Mouse (Mus musculus): ENCODE data around the gene Bspry. TPM values are rescaled to one million over a fixed set of nuclear protein-coding genes. Genes with fewer than 3 reads are reported as not detected.

Bspry gene
- polyA plus RNA-seq, 1 experiment from 2014 or later = 0.53 TPM

- Histone ChIP-seq H3K36me3 (ENCODE audit: control insufficient read depth, insufficient read depth, low read length) (no peaks in the 10 kb centered on the region), H3K4me1 (ENCODE audit: control insufficient read depth, insufficient read depth, low read length) (no peaks in the 10 kb centered on the region), H3K4me3 (ENCODE audit: low read depth, low read length) (no peak overlapping the region), H3K27ac (ENCODE audit: low read depth, low read length) (no peak overlapping the region), H3K9ac (ENCODE audit: low read length) (no peak overlapping the region), H3K9me3 (replicated peaks; ENCODE audit: control insufficient read depth, low read length) (no peaks in the 10 kb centered on the region), H3K4me2 (ENCODE audit: low read length) (no peak overlapping the region), H3K27me3 (replicated peaks; ENCODE audit: control insufficient read depth, insufficient read depth, low read length) (0 out of 2 replicates have a peak, but pooled peaks cover 4% of the 10 kb centered on the region)
- ATAC-seq (no peak), DNase-seq (ENCODE audit: low spot score) (no peak)
- 95% methylated on average over 5 of the region's 5 CpGs for WGBS
Measured at GRCm38 (mm10) chr4:62487172-62487571, 7.3 kb downstream of the Bspry start.

- no peak for DNase-seq (ENCODE audit: low spot score)
- no peak overlapping the region for H3K27ac ChIP-seq (ENCODE audit: low read depth, low read length)
- ATAC-seq = no peak
- H3K4me1 ChIP-seq (ENCODE audit: control insufficient read depth, insufficient read depth, low read length) = no peaks in the 10 kb centered on the region
- no peaks in the 10 kb centered on the region for H3K36me3 ChIP-seq (ENCODE audit: control insufficient read depth, insufficient read depth, low read length)
- 84% methylated on average over 2 of the region's 2 CpGs for WGBS
- no peak overlapping the region for H3K4me2 ChIP-seq (ENCODE audit: low read length)
- no peak overlapping the region for H3K4me3 ChIP-seq (ENCODE audit: low read depth, low read length)
- H3K27me3 ChIP-seq (replicated peaks; ENCODE audit: control insufficient read depth, insufficient read depth, low read length) = no peaks in the 10 kb centered on the region
- no peaks in the 10 kb centered on the region for H3K9me3 ChIP-seq (replicated peaks; ENCODE audit: control insufficient read depth, low read length)
- H3K9ac ChIP-seq (ENCODE audit: low read length) = no peak overlapping the region
Measured at GRCm38 (mm10) chr4:62487914-62488313, 8.1 kb downstream of the Bspry start.

- H3K27me3 ChIP-seq (replicated peaks; ENCODE audit: control insufficient read depth, insufficient read depth, low read length) = no peaks in the 10 kb centered on the region
- 85% methylated on average over 2 of the region's 2 CpGs for WGBS
- no peaks in the 10 kb centered on the region for H3K4me1 ChIP-seq (ENCODE audit: control insufficient read depth, insufficient read depth, low read length)
- no peak overlapping the region for H3K9ac ChIP-seq (ENCODE audit: low read length)
- DNase-seq (ENCODE audit: low spot score) = no peak
- no peak overlapping the region for H3K4me3 ChIP-seq (ENCODE audit: low read depth, low read length)
- no peaks in the 10 kb centered on the region for H3K36me3 ChIP-seq (ENCODE audit: control insufficient read depth, insufficient read depth, low read length)
- H3K9me3 ChIP-seq (replicated peaks; ENCODE audit: control insufficient read depth, low read length) = no peaks in the 10 kb centered on the region
- ATAC-seq = no peak
- H3K27ac ChIP-seq (ENCODE audit: low read depth, low read length) = no peak overlapping the region
- no peak overlapping the region for H3K4me2 ChIP-seq (ENCODE audit: low read length)
Measured at GRCm38 (mm10) chr4:62492682-62493081, 12.8 kb downstream of the Bspry start.

DNA sequence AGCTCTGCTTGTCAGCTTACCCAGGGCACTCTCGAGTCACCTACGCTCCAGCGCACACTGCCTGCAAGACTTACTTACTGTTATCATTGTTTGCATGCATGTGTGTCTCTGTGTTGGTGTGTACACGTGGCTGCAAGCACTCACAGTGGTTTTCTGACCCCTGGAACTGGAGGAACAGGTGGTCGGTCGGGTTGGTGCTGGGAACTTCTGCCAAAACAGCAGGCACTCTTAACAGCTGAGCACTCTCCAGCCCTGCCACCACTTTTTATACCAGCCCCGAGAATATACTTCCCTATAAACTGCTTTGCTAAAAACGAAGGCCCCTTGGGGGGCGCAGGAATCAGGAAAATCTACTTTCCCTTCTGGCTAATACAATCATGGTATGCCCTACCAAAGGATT lies 14.4 kb downstream of the Bspry start:
- ATAC-seq = no peak
- Histone ChIP-seq H3K36me3 (ENCODE audit: control insufficient read depth, insufficient read depth, low read length) (0 out of 2 replicates have a peak, but pooled peaks cover 9% of the 10 kb centered on the region), H3K4me3 (ENCODE audit: low read depth, low read length) (no peak overlapping the region), H3K27me3 (replicated peaks; ENCODE audit: control insufficient read depth, insufficient read depth, low read length) (no peaks in the 10 kb centered on the region), H3K9me3 (replicated peaks; ENCODE audit: control insufficient read depth, low read length) (no peaks in the 10 kb centered on the region), H3K9ac (ENCODE audit: low read length) (no peak overlapping the region), H3K27ac (ENCODE audit: low read depth, low read length) (no peak overlapping the region), H3K4me1 (ENCODE audit: control insufficient read depth, insufficient read depth, low read length) (no peaks in the 10 kb centered on the region), H3K4me2 (ENCODE audit: low read length) (no peak overlapping the region)
- whole genome bisulfite sequencing = 75% methylated on average over 9 of the region's 9 CpGs
- DNase-seq (ENCODE audit: low spot score) = no peak

DNA sequence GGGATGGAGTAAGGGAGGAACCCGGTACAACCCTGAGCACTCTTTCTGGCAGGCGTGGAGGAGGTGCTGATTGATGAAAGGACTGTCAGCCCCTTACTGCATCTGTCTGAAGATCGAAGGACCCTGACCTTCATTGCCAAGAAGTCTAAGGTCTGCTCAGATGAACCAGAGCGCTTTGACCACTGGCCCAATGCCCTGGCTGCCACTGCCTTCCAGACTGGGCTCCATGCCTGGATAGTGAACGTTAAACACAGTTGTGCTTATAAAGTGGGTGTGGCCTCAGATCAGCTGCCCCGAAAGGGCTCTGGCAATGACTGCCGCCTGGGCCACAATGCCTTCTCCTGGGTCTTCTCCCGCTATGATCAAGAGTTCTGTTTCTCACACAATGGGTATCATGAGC lies 16.1 kb downstream of the Bspry start:
- Histone ChIP-seq H3K9ac (ENCODE audit: low read length) (no peak overlapping the region), H3K4me3 (ENCODE audit: low read depth, low read length) (no peak overlapping the region), H3K27me3 (replicated peaks; ENCODE audit: control insufficient read depth, insufficient read depth, low read length) (no peaks in the 10 kb centered on the region), H3K4me2 (ENCODE audit: low read length) (no peak overlapping the region), H3K36me3 (ENCODE audit: control insufficient read depth, insufficient read depth, low read length) (0 out of 2 replicates have a peak, but pooled peaks cover 12% of the 10 kb centered on the region), H3K9me3 (replicated peaks; ENCODE audit: control insufficient read depth, low read length) (no peaks in the 10 kb centered on the region), H3K27ac (ENCODE audit: low read depth, low read length) (no peak overlapping the region), H3K4me1 (ENCODE audit: control insufficient read depth, insufficient read depth, low read length) (no peaks in the 10 kb centered on the region)
- WGBS = 85% methylated on average over 8 of the region's 8 CpGs
- no peak for DNase-seq (ENCODE audit: low spot score)
- ATAC-seq = no peak

DNA sequence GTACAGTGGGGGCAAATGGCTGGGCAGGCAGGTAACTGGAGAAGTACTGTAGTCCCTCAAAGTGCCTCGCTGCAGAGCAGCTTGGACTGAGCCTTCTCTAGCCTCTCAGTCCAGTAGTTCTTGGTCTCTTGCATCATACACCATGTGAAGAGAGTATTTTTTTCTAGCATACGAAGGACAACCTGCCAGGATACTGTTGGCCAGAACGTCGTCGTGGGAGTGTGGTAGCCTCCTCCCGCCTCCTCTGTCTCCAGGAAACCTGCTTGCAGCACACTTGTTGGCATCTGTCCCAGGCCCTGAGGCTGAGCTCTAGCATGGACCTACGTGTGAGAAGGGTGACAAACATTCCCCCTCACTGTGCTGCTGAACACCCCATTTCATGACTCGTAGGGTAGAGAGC lies 17.0 kb downstream of the Bspry start:
- Histone ChIP-seq H3K9ac (ENCODE audit: low read length) (no peak overlapping the region), H3K4me1 (ENCODE audit: control insufficient read depth, insufficient read depth, low read length) (0 out of 2 replicates have a peak, but pooled peaks cover 3% of the 10 kb centered on the region), H3K4me2 (ENCODE audit: low read length) (no peak overlapping the region), H3K27me3 (replicated peaks; ENCODE audit: control insufficient read depth, insufficient read depth, low read length) (no peaks in the 10 kb centered on the region), H3K9me3 (replicated peaks; ENCODE audit: control insufficient read depth, low read length) (no peaks in the 10 kb centered on the region), H3K27ac (ENCODE audit: low read depth, low read length) (no peak overlapping the region), H3K4me3 (ENCODE audit: low read depth, low read length) (no peak overlapping the region), H3K36me3 (ENCODE audit: control insufficient read depth, insufficient read depth, low read length) (0 out of 2 replicates have a peak, but pooled peaks cover 12% of the 10 kb centered on the region)
- DNase-seq (ENCODE audit: low spot score) (no peak), ATAC-seq (no peak)
- WGBS = 55% methylated on average over 8 of the region's 8 CpGs

DNA sequence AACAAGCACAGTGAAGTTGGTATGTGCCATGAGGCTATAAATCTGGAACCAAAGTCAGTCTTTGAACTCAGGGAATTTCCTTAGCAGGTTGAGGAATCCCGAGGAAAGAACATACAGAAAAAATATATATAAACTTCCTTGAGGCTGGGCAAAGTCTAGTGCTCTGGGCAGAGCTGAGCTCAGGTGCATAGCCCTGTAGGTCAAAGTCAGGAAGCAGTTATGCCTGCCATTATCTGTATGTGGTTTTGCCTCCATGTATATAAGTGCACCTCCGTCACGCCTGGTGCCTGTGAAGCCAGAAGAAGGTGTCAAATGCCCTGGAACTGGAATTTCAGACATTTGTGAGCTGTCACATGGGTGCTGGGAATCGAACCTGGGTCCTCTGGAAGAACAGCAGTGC lies 20.9 kb downstream of the Bspry start:
- Histone ChIP-seq H3K27ac (ENCODE audit: low read depth, low read length) (no peak overlapping the region), H3K27me3 (replicated peaks; ENCODE audit: control insufficient read depth, insufficient read depth, low read length) (no peaks in the 10 kb centered on the region), H3K9me3 (replicated peaks; ENCODE audit: control insufficient read depth, low read length) (no peaks in the 10 kb centered on the region), H3K4me1 (ENCODE audit: control insufficient read depth, insufficient read depth, low read length) (0 out of 2 replicates have a peak, but pooled peaks cover 3% of the 10 kb centered on the region), H3K4me2 (ENCODE audit: low read length) (no peak overlapping the region), H3K9ac (ENCODE audit: low read length) (no peak overlapping the region), H3K36me3 (ENCODE audit: control insufficient read depth, insufficient read depth, low read length) (0 out of 2 replicates have a peak, but pooled peaks cover 12% of the 10 kb centered on the region), H3K4me3 (ENCODE audit: low read depth, low read length) (no peak overlapping the region)
- DNase-seq (ENCODE audit: low spot score) (no peak), ATAC-seq (no peak)
- WGBS = 88% methylated on average over 4 of the region's 4 CpGs

DNA sequence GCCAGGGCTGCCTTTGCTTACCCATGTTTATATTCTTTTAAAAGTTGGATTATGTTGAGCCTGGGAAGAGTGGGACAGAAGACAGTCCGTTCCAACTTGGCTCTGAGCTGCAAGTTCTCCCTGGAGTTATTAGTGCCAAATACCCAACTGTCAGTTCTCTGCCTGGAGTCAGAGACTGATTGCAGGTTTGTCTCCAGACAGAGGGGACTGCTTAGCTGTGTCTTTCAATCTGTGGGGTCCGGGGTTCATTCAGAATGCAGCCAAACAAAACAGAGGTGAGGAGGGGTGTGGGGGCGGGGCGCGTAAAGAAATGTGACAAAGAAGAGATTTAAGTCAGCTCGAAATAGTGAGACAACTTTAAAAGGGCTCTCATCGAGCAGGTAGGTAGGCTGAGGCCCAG lies 21.7 kb downstream of the Bspry start:
- peak; percentile 28 for ATAC-seq
- WGBS = 3% methylated on average over 7 of the region's 7 CpGs

GRCm38 (mm10) chr4:62501964-62502732 lies 22.3 kb downstream of the Bspry start:
- Histone ChIP-seq H3K9ac (ENCODE audit: low read length) (peak overlapping the region; percentile 69), H3K27me3 (replicated peaks; ENCODE audit: control insufficient read depth, insufficient read depth, low read length) (no peaks in the 10 kb centered on the region), H3K4me2 (ENCODE audit: low read length) (peak overlapping the region; percentile 71), H3K36me3 (ENCODE audit: control insufficient read depth, insufficient read depth, low read length) (0 out of 2 replicates have a peak, but pooled peaks cover 12% of the 10 kb centered on the region), H3K27ac (ENCODE audit: low read depth, low read length) (no peak overlapping the region; the same call in 1 of the 2 replicates), H3K4me1 (ENCODE audit: control insufficient read depth, insufficient read depth, low read length) (0 out of 2 replicates have a peak, but pooled peaks cover 3% of the 10 kb centered on the region), H3K9me3 (replicated peaks; ENCODE audit: control insufficient read depth, low read length) (no peaks in the 10 kb centered on the region), H3K4me3 (ENCODE audit: low read depth, low read length) (peak overlapping the region; percentile 66)
- DNase-seq (ENCODE audit: low spot score) (peak; percentile 92), ATAC-seq (peak; percentile 98)
- WGBS = 2% methylated on average over 37 of the region's 38 CpGs

More for the DNA sequence above, 21.7 kb downstream of the Bspry start:
- H3K27ac ChIP-seq (ENCODE audit: low read depth, low read length) = no peak overlapping the region; the same call in 1 of the 2 replicates
- H3K4me3 ChIP-seq (ENCODE audit: low read depth, low read length) = peak overlapping the region; percentile 66
- peak overlapping the region; percentile 71 for H3K4me2 ChIP-seq (ENCODE audit: low read length)
- peak overlapping the region; percentile 69 for H3K9ac ChIP-seq (ENCODE audit: low read length)
- H3K27me3 ChIP-seq (replicated peaks; ENCODE audit: control insufficient read depth, insufficient read depth, low read length) = no peaks in the 10 kb centered on the region
- no peak for DNase-seq (ENCODE audit: low spot score)
- 0 out of 2 replicates have a peak, but pooled peaks cover 12% of the 10 kb centered on the region for H3K36me3 ChIP-seq (ENCODE audit: control insufficient read depth, insufficient read depth, low read length)
- H3K4me1 ChIP-seq (ENCODE audit: control insufficient read depth, insufficient read depth, low read length) = 0 out of 2 replicates have a peak, but pooled peaks cover 3% of the 10 kb centered on the region
- H3K9me3 ChIP-seq (replicated peaks; ENCODE audit: control insufficient read depth, low read length) = no peaks in the 10 kb centered on the region
